22 mouse cellular contexts compared by ENCODE assay signal in the genomic region with DNA sequence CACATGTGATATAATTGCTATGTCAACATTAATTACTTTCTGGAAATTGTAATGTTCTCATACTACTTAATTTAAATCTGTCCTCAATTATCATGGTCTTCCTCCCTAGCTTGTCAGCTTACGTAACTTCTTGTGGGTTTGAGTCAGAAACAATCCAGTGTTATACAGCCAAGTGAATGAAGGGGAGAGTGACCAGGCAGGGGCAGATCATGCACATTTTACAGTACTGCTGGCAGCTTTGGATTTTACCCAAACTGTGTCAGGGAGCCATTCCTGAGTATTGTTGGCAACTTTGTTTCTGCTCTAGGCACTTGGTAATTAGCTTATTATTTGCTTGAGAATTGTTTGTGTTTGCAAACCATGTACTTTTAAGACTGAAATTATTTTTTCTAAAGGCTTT. TPM values are rescaled to one million over a fixed set of nuclear protein-coding genes. Genes with fewer than 3 reads are reported as not detected.
DNase-seq lines count a peak whose midpoint lies in the region; ATAC-seq and TF ChIP-seq lines count a peak whose summit lies in the region.
"Had no signal": no experiment of that assay in that cellular context is flagged by ENCODE, and none has a peak within 500 bp of the region (broad histone marks: within the 10 kb centered on the region; RNA-seq: fewer than 3 reads in every experiment).

No protein-coding gene starts in this region.

- TF ChIP-seq CTCF in midbrain, postnatal 0 days (IDR thresholded peaks at IDR 0.05), result no peak

- TF ChIP-seq POLR2A in myocyte (IDR thresholded peaks at IDR 0.05; ENCODE audit: insufficient read length, low read depth), result no peak

- WGBS in midbrain, postnatal 0 days, result 88% methylated on average over 1 of the region's 1 CpGs
- WGBS in midbrain, embryonic 14.5 days, result 92% methylated on average over 1 of the region's 1 CpGs

- no peaks in the 10 kb centered on the region for H3K36me3 ChIP-seq in midbrain, postnatal 0 days (ENCODE audit: insufficient read depth, low read length)
- no peaks in the 10 kb centered on the region for H3K36me3 ChIP-seq in midbrain, embryonic 14.5 days (ENCODE audit: control insufficient read depth, insufficient read depth, low read length)
- H3K36me3 ChIP-seq in myocyte (ENCODE audit: control insufficient read depth, insufficient read depth), result peaks cover 13% of the 10 kb centered on the region
- H3K36me3 ChIP-seq: embryonic facial prominence, embryonic 10.5 days; heart, embryonic 10.5 days; hindbrain, embryonic 12.5 days; intestine, embryonic 15.5 days had no signal

- no peak overlapping the region for H3K4me2 ChIP-seq in midbrain, postnatal 0 days (ENCODE audit: low read depth, low read length, poor library complexity, severe bottlenecking)
- no peak overlapping the region for H3K4me2 ChIP-seq in midbrain, embryonic 14.5 days (ENCODE audit: low read length)
- H3K4me2 ChIP-seq in myocyte (ENCODE audit: low read depth), result no peak overlapping the region
- H3K4me2 ChIP-seq: hindbrain, embryonic 12.5 days; intestine, embryonic 15.5 days had no signal

- no peaks in the 10 kb centered on the region for H3K9me3 ChIP-seq in midbrain, postnatal 0 days (ENCODE audit: low read length)
- H3K9me3 ChIP-seq in midbrain, embryonic 14.5 days (ENCODE audit: control insufficient read depth, low read length), result no peaks in the 10 kb centered on the region
- H3K9me3 ChIP-seq: embryonic facial prominence, embryonic 10.5 days; heart, embryonic 10.5 days; hindbrain, embryonic 12.5 days; intestine, embryonic 15.5 days had no signal

- DNase-seq in midbrain, postnatal 0 days (ENCODE audit: low spot score), result peak; percentile 11
- DNase-seq in midbrain, embryonic 14.5 days, result no peak
- DNase-seq in 416B (ENCODE audit: low read depth) (peak; percentile 41), adipocyte (ENCODE audit: low spot score) (peak; percentile 62)
- no peak for DNase-seq in layer of hippocampus, postnatal 10 days (ENCODE audit: low spot score in 2 of 2)
- DNase-seq in spleen, adult 12 weeks (ENCODE audit: low spot score), result no peak
- DNase-seq: adrenal gland, postnatal 10 days; cerebellum, adult 11-12 months; cerebellum, adult 9-11 months; cerebellum, postnatal 36 days; gastrocnemius, postnatal 10 days; heart, adult 18-20 months; heart, postnatal 10 days; heart, postnatal 4 days; kidney, adult 8-10 months had no signal

- no peak for ATAC-seq in midbrain, postnatal 0 days (ENCODE audit: low FRiP score)
- no peak for ATAC-seq in midbrain, embryonic 14.5 days (ENCODE audit: low FRiP score, low TSS enrichment)
- ATAC-seq: forebrain, embryonic 16.5 days; intestine, embryonic 15.5 days had no signal

- no peaks in the 10 kb centered on the region for H3K4me1 ChIP-seq in midbrain, postnatal 0 days (ENCODE audit: insufficient read depth, low read length)
- H3K4me1 ChIP-seq in midbrain, embryonic 14.5 days (ENCODE audit: control insufficient read depth, insufficient read depth, low read length), result no peaks in the 10 kb centered on the region
- H3K4me1 ChIP-seq: embryonic facial prominence, embryonic 10.5 days; heart, embryonic 10.5 days; hindbrain, embryonic 12.5 days; intestine, embryonic 15.5 days had no signal

- no peak overlapping the region for H3K27ac ChIP-seq in midbrain, postnatal 0 days (ENCODE audit: low read depth, low read length)
- H3K27ac ChIP-seq in midbrain, embryonic 14.5 days (replicated peaks; ENCODE audit: low read depth, low read length), result no peak overlapping the region
- H3K27ac ChIP-seq: embryonic facial prominence, embryonic 10.5 days; heart, embryonic 10.5 days; hindbrain, embryonic 12.5 days; intestine, embryonic 15.5 days had no signal

- no peak overlapping the region for H3K9ac ChIP-seq in midbrain, postnatal 0 days (replicated peaks; ENCODE audit: low read length, poor library complexity, severe bottlenecking)
- H3K9ac ChIP-seq in midbrain, embryonic 14.5 days (replicated peaks; ENCODE audit: low read length), result no peak overlapping the region
- H3K9ac ChIP-seq: hindbrain, embryonic 12.5 days; intestine, embryonic 15.5 days had no signal

- H3K27me3 ChIP-seq in midbrain, postnatal 0 days (ENCODE audit: insufficient read depth, low read length), result no peaks in the 10 kb centered on the region
- no peaks in the 10 kb centered on the region for H3K27me3 ChIP-seq in midbrain, embryonic 14.5 days (ENCODE audit: control insufficient read depth, insufficient read depth, low read length)
- no peaks in the 10 kb centered on the region for H3K27me3 ChIP-seq in myocyte (ENCODE audit: control insufficient read depth, insufficient read depth, insufficient read length)
- H3K27me3 ChIP-seq: CH12.LX; hindbrain, embryonic 12.5 days; intestine, embryonic 15.5 days had no signal

- H3K79me2 ChIP-seq in myocyte (ENCODE audit: control insufficient read depth, insufficient read depth), result no peaks in the 10 kb centered on the region

- H3K4me3 ChIP-seq in midbrain, postnatal 0 days (ENCODE audit: low read depth, low read length), result no peak overlapping the region
- no peak overlapping the region for H3K4me3 ChIP-seq in midbrain, embryonic 14.5 days (replicated peaks; ENCODE audit: low read depth, low read length)
- no peak overlapping the region for H3K4me3 ChIP-seq in myocyte
- H3K4me3 ChIP-seq: embryonic facial prominence, embryonic 10.5 days; heart, embryonic 10.5 days; hindbrain, embryonic 12.5 days; intestine, embryonic 15.5 days had no signal

- no peak overlapping the region for H3ac ChIP-seq in myocyte (ENCODE audit: control insufficient read depth, insufficient read length)

TF ChIP-seq in myocyte, 11 proteins besides CTCF, POLR2A, EP300 and RAD21:
- TF ChIP-seq E2F4 (IDR thresholded peaks at IDR 0.05; ENCODE audit: insufficient read depth) (no peak), CEBPB (IDR thresholded peaks at IDR 0.05; ENCODE audit: insufficient read depth, poor library complexity, severe bottlenecking) (0 out of 2 replicates have a peak, but pooled peaks have one; percentile 22)

RNA-seq across cellular contexts. Expression of gene Eea1, which starts 49.3 kb away (rescaled TPM):
- total RNA-seq in midbrain, postnatal 0 days (2014; rRNA removed), result 17.5 and 21.3 TPM in 2 replicates
- polyA plus RNA-seq in midbrain, postnatal 0 days (2015; fragmentation: Nextera tagmentation; extraction: Ambion mirVana), result 22.6 and 29.1 TPM in 2 replicates
- 23.2 and 26.3 TPM in 2 replicates for polyA plus RNA-seq in midbrain, embryonic 14.5 days (2014; fragmentation: Nextera tagmentation; extraction: Ambion mirVana)
- polyA plus RNA-seq in myocyte (2012; fragmentation: generic; extraction: Trizol), result 6.9 TPM
- total RNA-seq in layer of hippocampus, postnatal 10 days (2021), result 10 to 100 TPM; 27.7 to 29.8 TPM

Comparison
In these comparisons a context has a peak if more than half of its experiments do, and no peak if none do; other contexts are left out.
1. DNase-seq: peak in midbrain, postnatal 0 days (single experiment), 416B (single experiment) and adipocyte (single experiment); none in midbrain, embryonic 14.5 days (single experiment), layer of hippocampus, postnatal 10 days (0 of 2) and spleen, adult 12 weeks (single experiment).